Mouse (Mus musculus): ENCODE measurements at regions not wholly inside any gene's neighbourhood (a gene's known extent, or its start where the extent isn't known, plus 50 kb on each side); places are given as distances from the start of the nearest gene placed in this dataset.

DNA sequence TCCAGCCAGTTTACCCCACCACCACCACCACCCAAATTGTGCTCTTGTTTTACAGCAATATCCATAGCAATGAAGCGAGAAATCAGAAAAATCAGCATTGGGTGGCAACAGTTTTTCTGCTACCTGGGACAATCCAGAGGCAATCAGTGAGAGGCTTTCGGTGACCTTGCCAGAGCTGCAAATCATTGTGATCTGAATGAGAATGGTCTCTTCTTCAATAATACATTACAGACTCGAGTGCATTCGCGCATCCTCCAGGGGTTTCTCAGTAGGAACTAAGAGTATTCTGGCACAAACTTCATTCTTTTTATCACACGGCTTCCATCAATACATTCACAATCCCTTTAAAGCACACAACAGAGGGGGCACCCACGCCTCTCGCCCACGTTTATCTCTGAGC is 91.2 kb downstream of the Srek1 start:
- DNase-seq (ENCODE audit: low spot score): no peak

- DNase-seq (ENCODE audit: low spot score): no peak
Measured at GRCm38 (mm10) chr13:103680740-103681139, 93.7 kb downstream of the Srek1 start.

GRCm38 (mm10) chr13:103680052-103680451 is 94.4 kb downstream of the Srek1 start:
- no peak for DNase-seq (ENCODE audit: low spot score)

- no peak for DNase-seq (ENCODE audit: low spot score)
Measured at GRCm38 (mm10) chr13:103676831-103677230, 97.6 kb downstream of the Srek1 start.

DNA sequence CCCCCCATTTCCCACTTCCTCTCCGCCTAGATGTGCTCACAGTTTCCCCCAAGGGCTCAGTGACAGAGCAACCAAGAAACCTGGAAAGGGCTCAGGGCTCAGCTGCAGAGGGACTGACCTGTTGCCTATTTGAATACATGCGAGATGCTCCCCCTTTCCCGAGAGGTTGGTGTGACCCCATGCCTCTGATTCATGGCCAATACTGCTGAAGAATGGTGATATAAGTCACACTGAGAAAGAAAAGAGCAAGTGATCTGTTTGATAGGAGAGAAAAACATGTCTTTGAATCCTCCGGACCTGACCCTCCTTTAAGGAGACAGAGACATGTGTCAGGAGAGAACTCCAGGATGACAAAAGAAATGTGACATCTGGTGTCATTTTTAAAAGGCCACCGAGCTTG is 98.2 kb downstream of the Srek1 start:
- DNase-seq (ENCODE audit: low spot score): no peak

GRCm38 (mm10) chr13:103670611-103671010 is 103.8 kb downstream of the Srek1 start:
- DNase-seq (ENCODE audit: low spot score): no peak

- no peak for DNase-seq (ENCODE audit: low spot score)
Measured at GRCm38 (mm10) chr13:103669856-103670255, 104.6 kb downstream of the Srek1 start.

DNA sequence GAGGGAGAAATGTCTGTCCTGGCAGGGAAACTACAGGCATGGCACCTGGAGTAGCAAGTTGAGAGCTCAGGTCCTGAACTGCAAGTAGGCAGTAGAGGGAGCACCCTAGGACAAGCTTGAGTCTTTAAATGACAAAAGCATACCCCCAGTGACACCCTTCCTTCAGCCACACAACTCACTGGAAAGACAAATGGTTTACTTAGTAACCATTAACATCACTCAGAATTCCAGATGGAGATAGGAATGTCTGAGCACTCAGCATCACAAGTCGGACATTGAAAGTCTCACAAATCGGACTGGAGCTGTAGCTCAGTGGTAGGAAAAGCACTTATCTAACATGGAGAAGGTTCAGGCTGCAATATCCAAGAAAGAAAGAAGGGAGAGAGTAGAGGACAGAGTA is 106.7 kb downstream of the Srek1 start:
- no peak for DNase-seq (ENCODE audit: low spot score)

DNA sequence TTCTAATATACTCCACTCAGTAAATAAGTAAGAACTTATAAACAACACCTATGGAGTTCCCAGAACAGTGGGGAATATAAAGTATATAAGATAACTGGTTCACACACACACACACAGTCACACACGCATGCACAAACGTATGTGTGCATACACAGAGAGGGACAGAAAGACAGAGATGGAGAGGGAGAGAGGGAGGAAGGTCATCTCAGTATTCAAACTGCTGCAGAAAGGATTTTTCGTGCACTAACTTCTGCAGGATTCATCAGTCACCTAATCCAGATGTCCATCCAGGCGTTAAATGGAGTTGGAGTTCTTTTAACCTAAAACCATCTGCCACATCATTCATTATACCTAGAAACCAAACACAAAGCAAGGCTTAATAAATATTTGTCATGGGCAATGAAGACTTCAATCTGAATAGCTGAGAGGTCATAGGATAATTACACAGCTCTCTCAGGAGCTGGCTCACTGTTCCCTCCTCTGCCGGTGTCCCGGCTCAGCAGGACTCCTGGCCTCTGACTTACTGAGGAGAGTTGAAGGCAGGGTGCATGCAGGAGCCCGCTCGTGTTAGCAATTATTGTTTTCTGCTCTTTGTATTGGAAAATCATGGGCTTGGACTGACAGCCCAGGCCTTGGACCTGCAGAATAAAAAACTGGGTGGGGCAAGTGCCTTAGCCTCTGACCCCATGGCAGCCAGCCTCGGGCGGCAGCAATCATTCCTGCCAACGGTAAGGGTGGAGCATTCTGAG is 114.0 kb downstream of the Srek1 start:
- DNase-seq (ENCODE audit: low spot score): no peak

DNA sequence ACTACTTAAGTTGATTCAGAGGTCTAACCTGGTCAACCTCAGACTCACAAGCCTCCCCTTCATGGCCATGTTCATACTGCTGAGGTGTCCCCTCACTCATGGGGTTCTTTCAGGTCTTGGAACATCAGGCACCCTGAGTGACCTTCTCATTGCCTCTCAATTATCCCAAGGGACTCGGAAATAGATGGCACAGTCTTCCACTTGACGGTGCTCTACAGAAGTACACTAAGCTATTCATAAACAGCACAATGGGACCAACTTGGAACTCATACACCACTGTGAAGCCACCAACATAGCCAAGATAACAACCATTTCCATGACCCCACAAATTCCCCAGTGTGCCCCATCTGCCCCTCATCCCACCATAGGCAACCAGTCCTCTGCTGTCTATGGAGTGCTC is 118.4 kb downstream of the Srek1 start:
- no peak for DNase-seq (ENCODE audit: low spot score)

GRCm38 (mm10) chr13:103653216-103653615 is 121.2 kb downstream of the Srek1 start:
- no peak for DNase-seq (ENCODE audit: low spot score)

GRCm38 (mm10) chr13:103649383-103649782 is 125.0 kb downstream of the Srek1 start:
- DNase-seq (ENCODE audit: low spot score): no peak

DNA sequence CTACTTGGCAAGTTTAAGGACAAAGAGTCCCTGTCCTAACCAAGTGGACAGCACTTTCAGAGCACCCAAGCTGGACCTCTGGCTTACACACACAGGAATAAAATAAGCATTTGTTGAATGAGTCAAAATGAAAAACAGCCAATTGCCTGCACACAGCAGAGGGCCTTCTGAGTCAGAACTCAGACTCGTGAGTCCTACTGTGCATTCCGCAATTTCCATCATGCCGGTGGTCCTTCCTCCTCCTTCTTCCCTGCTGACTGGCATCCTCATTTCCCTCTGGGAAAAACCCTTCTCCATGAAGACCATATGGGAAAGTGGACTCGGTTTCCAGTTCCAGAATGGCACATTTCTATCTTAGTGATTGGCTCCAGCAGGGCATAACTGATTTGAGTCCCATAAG is 126.4 kb downstream of the Srek1 start:
- DNase-seq (ENCODE audit: low spot score): no peak

DNA sequence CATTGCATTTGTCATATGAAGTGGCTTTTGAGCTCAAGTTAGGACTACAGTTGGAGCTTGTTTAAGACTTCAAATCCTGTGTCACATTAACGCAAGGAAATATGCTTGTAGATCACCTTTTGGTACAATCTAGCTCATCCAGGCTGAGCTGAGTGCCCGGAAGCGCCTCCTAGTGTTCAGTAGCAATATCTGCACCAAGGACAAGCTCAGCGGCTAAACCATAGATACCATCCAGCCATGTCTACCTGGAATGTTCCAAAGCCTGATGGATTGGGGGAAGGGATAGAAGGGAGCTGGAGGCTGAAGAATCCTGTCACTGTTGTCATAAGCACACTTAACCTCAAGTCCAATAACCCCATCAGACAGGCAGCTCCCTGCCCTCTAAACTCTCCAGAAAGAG is 128.4 kb downstream of the Srek1 start:
- DNase-seq (ENCODE audit: low spot score): no peak

DNA sequence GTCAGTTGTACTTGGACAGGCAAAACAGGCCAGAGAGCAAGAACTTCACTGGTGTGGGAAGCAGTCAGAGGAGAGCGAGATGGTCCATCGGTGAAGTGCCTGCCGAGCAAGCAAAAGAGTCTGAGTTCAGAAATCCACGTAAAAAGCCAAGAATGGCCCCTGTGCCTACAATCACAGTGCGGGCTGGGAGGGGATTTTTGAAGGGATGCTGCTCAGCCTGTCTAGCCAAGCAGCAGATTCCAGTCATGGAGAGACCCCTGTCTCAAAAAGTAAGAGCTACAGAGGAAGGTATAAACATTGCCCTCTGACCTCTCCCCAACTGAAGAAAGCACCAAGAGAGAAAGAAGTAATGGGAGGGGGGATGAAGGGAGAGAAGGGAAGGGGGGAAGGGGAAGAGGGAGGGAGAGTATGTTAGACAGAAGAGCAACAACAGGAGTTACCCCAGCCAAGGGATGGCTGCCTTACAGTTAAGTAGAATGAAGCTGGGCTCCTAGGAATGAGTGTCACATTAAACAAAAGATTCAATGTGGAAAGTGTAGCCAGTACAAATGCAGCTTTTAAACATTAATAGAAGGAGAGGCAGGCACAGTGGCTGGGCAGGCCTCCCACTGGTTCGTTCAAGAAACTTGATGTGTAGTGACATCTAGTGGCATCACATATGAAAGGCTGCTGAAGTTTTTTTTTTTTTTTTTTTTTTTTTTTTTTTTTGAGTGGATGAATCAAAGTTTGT is 130.2 kb downstream of the Srek1 start:
- DNase-seq (ENCODE audit: low spot score): no peak

DNA sequence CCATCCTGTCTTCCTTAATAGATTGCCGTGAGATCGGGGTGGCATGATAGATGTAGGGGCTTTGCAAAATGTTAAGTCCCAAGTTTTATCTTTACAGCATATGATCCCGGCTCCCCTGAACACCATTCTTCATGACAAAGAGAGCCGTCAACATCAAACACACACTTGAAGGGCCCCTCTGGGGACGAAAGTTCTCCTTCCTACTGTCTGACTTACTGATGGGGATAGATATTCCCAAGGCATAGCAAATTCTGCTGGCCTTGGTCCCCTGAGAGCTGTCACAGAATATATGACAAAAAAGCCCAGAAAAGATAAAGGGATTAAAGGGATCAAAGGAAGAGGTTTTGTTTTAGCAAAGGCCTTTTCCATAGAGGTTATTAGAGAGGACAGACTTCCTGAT is 130.9 kb downstream of the Srek1 start:
- DNase-seq (ENCODE audit: low spot score): no peak

- no peak for DNase-seq (ENCODE audit: low spot score)
Measured at GRCm38 (mm10) chr13:103642542-103643375, 131.6 kb downstream of the Srek1 start.

- DNase-seq (ENCODE audit: low spot score): no peak
Measured at GRCm38 (mm10) chr13:103638038-103638437, 136.4 kb downstream of the Srek1 start.

- no peak for DNase-seq (ENCODE audit: low spot score)
Measured at GRCm38 (mm10) chr13:103637414-103637813, 137.0 kb downstream of the Srek1 start.

DNA sequence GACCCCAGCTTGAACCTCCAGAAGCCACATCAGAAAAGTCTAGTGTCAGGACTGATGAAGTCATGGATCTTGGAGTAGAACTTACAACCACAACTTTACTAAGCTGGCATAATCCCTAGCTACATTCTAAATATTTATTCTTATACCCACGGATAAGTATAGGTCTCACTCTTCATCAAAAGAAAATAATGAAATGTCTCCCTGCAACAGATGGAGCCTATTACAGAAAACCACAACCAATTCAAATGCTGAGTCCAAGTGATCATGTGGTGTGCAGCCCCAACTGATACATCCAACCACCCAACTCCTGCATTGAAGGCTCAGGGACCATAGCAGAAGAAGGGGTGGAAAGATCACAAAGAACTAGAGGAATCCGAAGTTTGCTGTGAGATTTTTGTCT is 137.8 kb downstream of the Srek1 start:
- DNase-seq (ENCODE audit: low spot score): no peak

DNA sequence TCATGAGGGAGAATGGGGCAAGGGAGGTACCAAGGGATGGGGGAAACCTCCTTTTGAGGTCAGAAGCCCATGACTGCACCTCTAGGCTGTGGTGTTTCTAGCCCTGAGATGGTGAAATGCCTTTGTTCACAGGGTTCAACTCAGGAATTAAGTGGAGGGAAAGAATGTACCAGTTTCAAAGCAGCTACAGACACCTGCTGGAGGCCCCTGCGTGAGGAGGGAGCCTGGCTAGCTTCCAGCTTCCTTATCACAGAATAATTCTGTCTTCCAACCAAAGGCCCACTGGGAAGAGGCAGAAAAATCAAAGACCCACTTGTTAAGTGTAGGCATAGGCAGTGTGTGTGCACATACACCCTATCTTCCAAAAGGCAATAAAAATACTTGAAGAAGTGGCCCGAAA is 150.6 kb downstream of the Srek1 start:
- DNase-seq (ENCODE audit: low spot score): no peak

DNA sequence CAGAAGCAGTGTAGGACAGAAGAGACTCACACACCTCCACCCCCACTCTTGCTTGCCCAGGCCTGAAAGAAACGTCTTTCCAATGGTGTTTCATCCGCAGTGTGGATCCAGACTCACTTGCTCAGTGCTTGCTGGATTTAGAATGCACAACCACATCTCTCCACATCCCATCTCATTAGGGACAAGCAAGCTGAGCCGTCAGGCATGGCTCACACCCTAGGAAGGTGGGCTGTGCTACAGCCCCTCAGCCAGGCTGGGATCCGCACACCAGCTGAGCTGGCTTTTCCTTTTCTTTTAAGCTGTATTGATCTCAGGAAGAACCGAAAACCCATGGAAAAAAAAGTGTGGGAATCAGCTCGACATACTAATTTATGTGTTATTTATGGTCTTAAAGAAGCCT is 151.1 kb downstream of the Srek1 start:
- DNase-seq (ENCODE audit: low spot score): no peak

DNA sequence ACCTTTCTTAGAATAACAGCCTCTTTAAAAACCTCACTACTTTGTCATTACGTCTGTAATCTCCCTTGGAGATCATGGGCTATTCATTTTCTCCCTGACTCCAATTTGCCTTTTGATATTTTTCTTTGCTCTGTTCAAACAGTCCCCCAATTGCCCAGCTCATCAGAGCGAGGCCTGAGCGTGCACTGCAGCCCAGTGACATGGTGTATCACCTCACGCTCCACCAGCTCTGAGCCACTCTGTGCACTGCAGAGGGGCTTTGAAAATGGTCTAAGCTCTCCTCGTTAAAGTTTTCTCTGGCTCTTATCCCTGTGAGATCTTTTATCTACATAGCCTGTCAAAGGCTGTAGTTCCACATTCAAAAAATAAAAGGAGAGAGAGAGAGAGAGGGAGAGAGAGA is 152.1 kb downstream of the Srek1 start:
- DNase-seq (ENCODE audit: low spot score): no peak

All from ovary, adult 18-20 months (tissue).